Mouse (Mus musculus): ENCODE measurements around the gene Etv5. TPM values are rescaled to one million over a fixed set of nuclear protein-coding genes. Genes with fewer than 3 reads are reported as not detected.

Etv5 gene
- 1.4 and 10.4 TPM in 2 replicates for polyA plus RNA-seq (2012; ENCODE audit: insufficient read depth, low replicate concordance)

- Histone ChIP-seq H3K36me3 (replicated peaks; ENCODE audit: low read length) (peaks cover 12% of the 10 kb centered on the region), H3K4me1 (peaks cover 48% of the 10 kb centered on the region), H3K9me3 (no peaks in the 10 kb centered on the region), H3K27me3 (replicated peaks) (peaks cover 12% of the 10 kb centered on the region), H3K4me3 (replicated peaks) (peak within 1 kb of the TSS; percentile 94)
- TF ChIP-seq FLI1 (IDR thresholded peaks at IDR 0.05; ENCODE audit: low read length), result no peak
- no peak for TF ChIP-seq GATA1 (IDR thresholded peaks at IDR 0.05; ENCODE audit: borderline replicate concordance, low read length)
Measured at GRCm38 (mm10) chr16:22439499-22440177, at the start of gene Etv5. Etv5 (minus strand) TSS chr16:22439719.

- H3K27me3 ChIP-seq (replicated peaks), result no peaks in the 10 kb centered on the region
- H3K4me3 ChIP-seq (replicated peaks), result no peak overlapping the region
- peaks cover 81% of the 10 kb centered on the region for H3K36me3 ChIP-seq (replicated peaks; ENCODE audit: low read length)
- H3K4me1 ChIP-seq, result peaks cover 4% of the 10 kb centered on the region; the same call in 1 of the 2 replicates
- no peaks in the 10 kb centered on the region for H3K9me3 ChIP-seq
- TF ChIP-seq FLI1 (IDR thresholded peaks at IDR 0.05; ENCODE audit: low read length), result no peak
- TF ChIP-seq GATA1 (IDR thresholded peaks at IDR 0.05; ENCODE audit: borderline replicate concordance, low read length), result no peak
Measured at GRCm38 (mm10) chr16:22483900-22484299, 44.4 kb upstream of the Etv5 start.

- no peak overlapping the region for H3K4me3 ChIP-seq (replicated peaks)
- no peaks in the 10 kb centered on the region for H3K27me3 ChIP-seq (replicated peaks)
- TF ChIP-seq GATA1 (IDR thresholded peaks at IDR 0.05; ENCODE audit: borderline replicate concordance, low read length), result no peak
- TF ChIP-seq FLI1 (IDR thresholded peaks at IDR 0.05; ENCODE audit: low read length), result no peak
- no peaks in the 10 kb centered on the region for H3K9me3 ChIP-seq
- H3K4me1 ChIP-seq, result peaks cover 4% of the 10 kb centered on the region; the same call in 1 of the 2 replicates
- peaks cover 72% of the 10 kb centered on the region for H3K36me3 ChIP-seq (replicated peaks; ENCODE audit: low read length)
Measured at GRCm38 (mm10) chr16:22479322-22479721, 39.8 kb upstream of the Etv5 start.

- Histone ChIP-seq H3K27me3 (replicated peaks) (no peaks in the 10 kb centered on the region), H3K4me1 (peaks cover 4% of the 10 kb centered on the region; the same call in 1 of the 2 replicates), H3K36me3 (replicated peaks; ENCODE audit: low read length) (peaks cover 72% of the 10 kb centered on the region), H3K4me3 (replicated peaks) (no peak overlapping the region), H3K9me3 (peaks cover 14% of the 10 kb centered on the region)
- TF ChIP-seq FLI1 (IDR thresholded peaks at IDR 0.05; ENCODE audit: low read length) (no peak), GATA1 (IDR thresholded peaks at IDR 0.05; ENCODE audit: borderline replicate concordance, low read length) (no peak)
Measured at GRCm38 (mm10) chr16:22471728-22472127, 32.2 kb upstream of the Etv5 start.

GRCm38 (mm10) chr16:22469385-22469784, 29.9 kb upstream of the Etv5 start:
- H3K36me3 ChIP-seq (replicated peaks; ENCODE audit: low read length), result peaks cover 57% of the 10 kb centered on the region
- no peaks in the 10 kb centered on the region for H3K27me3 ChIP-seq (replicated peaks)
- H3K9me3 ChIP-seq, result peaks cover 14% of the 10 kb centered on the region
- H3K4me1 ChIP-seq, result peaks cover 11% of the 10 kb centered on the region
- TF ChIP-seq GATA1 (IDR thresholded peaks at IDR 0.05; ENCODE audit: borderline replicate concordance, low read length) (no peak), FLI1 (IDR thresholded peaks at IDR 0.05; ENCODE audit: low read length) (no peak)
- no peak overlapping the region for H3K4me3 ChIP-seq (replicated peaks)

GRCm38 (mm10) chr16:22467111-22467510, 27.6 kb upstream of the Etv5 start:
- H3K9me3 ChIP-seq, result no peaks in the 10 kb centered on the region
- no peaks in the 10 kb centered on the region for H3K27me3 ChIP-seq (replicated peaks)
- H3K4me1 ChIP-seq, result peaks cover 21% of the 10 kb centered on the region
- H3K4me3 ChIP-seq (replicated peaks), result no peak overlapping the region
- no peak for TF ChIP-seq GATA1 (IDR thresholded peaks at IDR 0.05; ENCODE audit: borderline replicate concordance, low read length)
- no peak for TF ChIP-seq FLI1 (IDR thresholded peaks at IDR 0.05; ENCODE audit: low read length)
- H3K36me3 ChIP-seq (replicated peaks; ENCODE audit: low read length), result peaks cover 35% of the 10 kb centered on the region

GRCm38 (mm10) chr16:22466381-22466780, 26.9 kb upstream of the Etv5 start:
- Histone ChIP-seq H3K36me3 (replicated peaks; ENCODE audit: low read length) (peaks cover 29% of the 10 kb centered on the region), H3K4me1 (peaks cover 29% of the 10 kb centered on the region), H3K27me3 (replicated peaks) (no peaks in the 10 kb centered on the region), H3K4me3 (replicated peaks) (no peak overlapping the region), H3K9me3 (no peaks in the 10 kb centered on the region)
- TF ChIP-seq FLI1 (IDR thresholded peaks at IDR 0.05; ENCODE audit: low read length) (no peak), GATA1 (IDR thresholded peaks at IDR 0.05; ENCODE audit: borderline replicate concordance, low read length) (no peak)

- TF ChIP-seq FLI1 (IDR thresholded peaks at IDR 0.05; ENCODE audit: low read length), result no peak
- TF ChIP-seq GATA1 (IDR thresholded peaks at IDR 0.05; ENCODE audit: borderline replicate concordance, low read length), result no peak
- H3K27me3 ChIP-seq (replicated peaks), result peaks cover 3% of the 10 kb centered on the region
- H3K4me3 ChIP-seq (replicated peaks), result no peak overlapping the region
- H3K4me1 ChIP-seq, result peaks cover 33% of the 10 kb centered on the region
- H3K9me3 ChIP-seq, result no peaks in the 10 kb centered on the region
- peaks cover 3% of the 10 kb centered on the region for H3K36me3 ChIP-seq (replicated peaks; ENCODE audit: low read length)
Measured at GRCm38 (mm10) chr16:22462220-22462619, 22.7 kb upstream of the Etv5 start.

- no peaks in the 10 kb centered on the region for H3K9me3 ChIP-seq
- H3K27me3 ChIP-seq (replicated peaks), result peaks cover 3% of the 10 kb centered on the region
- H3K4me1 ChIP-seq, result peaks cover 33% of the 10 kb centered on the region
- TF ChIP-seq FLI1 (IDR thresholded peaks at IDR 0.05; ENCODE audit: low read length) (no peak), GATA1 (IDR thresholded peaks at IDR 0.05; ENCODE audit: borderline replicate concordance, low read length) (no peak)
- H3K4me3 ChIP-seq (replicated peaks), result peak overlapping the region; percentile 10
- no peaks in the 10 kb centered on the region for H3K36me3 ChIP-seq (replicated peaks; ENCODE audit: low read length)
Measured at GRCm38 (mm10) chr16:22461728-22462127, 22.2 kb upstream of the Etv5 start.

- Histone ChIP-seq H3K27me3 (replicated peaks) (peaks cover 8% of the 10 kb centered on the region), H3K4me3 (replicated peaks) (peak overlapping the region; percentile 31), H3K4me1 (peaks cover 33% of the 10 kb centered on the region), H3K9me3 (no peaks in the 10 kb centered on the region), H3K36me3 (replicated peaks; ENCODE audit: low read length) (no peaks in the 10 kb centered on the region)
- TF ChIP-seq FLI1 (IDR thresholded peaks at IDR 0.05; ENCODE audit: low read length), result no peak
- no peak for TF ChIP-seq GATA1 (IDR thresholded peaks at IDR 0.05; ENCODE audit: borderline replicate concordance, low read length)
Measured at GRCm38 (mm10) chr16:22460960-22461359, 21.4 kb upstream of the Etv5 start.

All from megakaryocyte, embryonic 14.5 days (primary cell).